Mouse (Mus musculus): ENCODE data around the gene Smyd4.

GRCm38 (mm10) chr11:75424033-75424432 is 75.8 kb downstream of the Smyd4 start:
- TF ChIP-seq CTCF (IDR thresholded peaks at IDR 0.05; ENCODE audit: extremely low read depth, insufficient read depth, low read length) (no peak), POLR2A (IDR thresholded peaks at IDR 0.05; ENCODE audit: extremely low read depth, insufficient read depth, low read length) (no peak)

Data from cortical plate, adult 2 months (tissue).